Mouse (Mus musculus) ovary, postnatal 14 days (tissue): ENCODE measurements around the gene Ophn1.

Source experiments
- DNase-seq: peaks from one replicate; pipeline ENCODE4 v3.0.0; 2022; ENCODE audit warnings: low spot score

The Ophn1 gene

DNA sequence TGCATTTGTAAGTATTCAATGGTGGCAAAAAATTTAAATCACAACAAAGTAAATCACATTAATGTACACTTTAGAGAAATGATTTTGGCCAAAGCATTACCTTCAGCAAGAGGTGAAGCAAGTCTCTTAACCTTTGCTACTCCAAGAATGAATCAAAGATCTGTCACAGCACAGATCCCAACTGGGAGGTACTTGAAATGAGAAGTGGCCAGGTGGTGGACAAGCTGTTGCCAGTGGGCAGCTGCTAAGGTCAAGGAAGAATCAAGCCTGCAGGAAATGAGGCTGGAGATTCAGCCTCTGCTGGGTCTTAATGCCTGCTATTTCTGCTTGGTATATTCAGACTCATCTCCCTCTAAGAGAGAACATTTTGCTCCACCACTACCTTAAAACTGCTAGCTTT is 87.0 kb downstream of the Ophn1 start:
- DNase-seq: no peak

DNA sequence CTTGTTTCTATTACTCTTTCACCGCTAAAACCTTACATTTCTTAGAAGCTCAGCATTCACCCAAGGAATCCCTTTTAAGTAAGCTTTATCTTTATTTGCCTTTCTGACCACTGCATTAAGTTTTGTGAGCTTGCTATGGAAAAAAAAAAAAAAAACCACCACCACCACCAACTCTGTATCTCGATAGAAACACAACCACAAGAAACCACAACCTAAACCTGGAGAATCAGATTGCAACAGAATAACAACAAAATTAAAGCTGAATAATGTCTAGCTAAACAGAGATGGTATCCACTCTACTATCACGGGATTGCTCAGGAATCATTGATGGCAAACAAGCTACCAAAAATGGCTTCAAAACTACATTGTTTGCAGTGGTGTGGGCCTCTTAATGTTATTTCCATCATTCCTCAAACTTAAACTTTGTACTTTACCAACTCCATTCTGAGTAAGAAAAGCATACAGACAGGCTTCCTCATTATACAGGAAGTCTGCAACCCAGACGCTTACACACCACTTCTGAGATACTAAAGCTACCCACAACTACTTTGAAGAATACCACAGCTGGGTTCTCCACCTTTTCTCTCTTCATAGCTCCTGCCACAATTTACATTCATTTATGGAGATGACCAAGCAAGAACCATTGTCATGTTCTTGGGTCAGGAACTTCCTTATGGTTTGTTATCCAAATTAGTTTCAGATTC is 116.4 kb downstream of the Ophn1 start:
- DNase-seq: no peak

DNA sequence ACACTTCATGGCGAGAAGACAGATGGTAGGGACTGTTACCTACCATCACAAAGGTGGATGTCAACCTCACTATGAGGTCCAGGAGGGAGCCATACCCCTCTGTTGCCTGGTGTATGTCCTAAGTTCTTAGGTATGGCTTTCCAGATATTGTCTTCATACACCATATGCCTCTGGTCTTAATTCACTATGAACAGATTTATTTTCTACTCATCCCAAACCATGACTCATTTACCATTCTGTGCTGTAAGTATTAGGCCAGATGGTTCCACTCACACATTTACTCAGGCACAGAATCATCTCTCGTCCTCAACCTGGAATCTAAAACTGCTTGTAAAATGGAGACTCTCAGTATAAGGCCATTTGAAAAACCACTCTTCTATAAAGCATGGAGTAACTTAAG is 135.7 kb downstream of the Ophn1 start:
- DNase-seq: no peak

DNA sequence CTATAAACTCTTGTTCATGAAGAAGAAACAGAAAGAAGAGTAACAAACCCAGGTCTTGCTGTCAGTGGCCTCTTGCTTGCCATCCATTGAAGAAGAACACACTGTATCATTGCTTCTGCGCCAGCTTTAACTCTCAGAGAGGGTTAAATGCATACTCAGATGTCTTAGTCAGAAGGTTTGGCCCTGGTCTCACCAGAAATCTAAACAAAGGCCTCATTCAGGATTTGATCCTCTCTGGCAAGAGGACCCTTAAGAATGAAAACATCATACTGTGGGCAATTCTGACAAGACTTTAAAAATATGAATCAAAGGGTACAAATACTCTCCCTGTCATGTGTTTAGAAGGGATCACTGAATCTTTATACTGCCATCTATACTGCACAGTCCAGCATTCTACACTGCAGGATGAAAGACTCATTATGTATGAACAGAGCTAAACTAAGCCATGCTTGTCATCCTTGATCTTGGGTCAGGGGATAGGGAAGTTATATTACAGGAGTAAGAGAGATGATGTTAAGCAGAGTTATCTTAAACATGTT is 139.5 kb downstream of the Ophn1 start:
- no peak for DNase-seq

DNA sequence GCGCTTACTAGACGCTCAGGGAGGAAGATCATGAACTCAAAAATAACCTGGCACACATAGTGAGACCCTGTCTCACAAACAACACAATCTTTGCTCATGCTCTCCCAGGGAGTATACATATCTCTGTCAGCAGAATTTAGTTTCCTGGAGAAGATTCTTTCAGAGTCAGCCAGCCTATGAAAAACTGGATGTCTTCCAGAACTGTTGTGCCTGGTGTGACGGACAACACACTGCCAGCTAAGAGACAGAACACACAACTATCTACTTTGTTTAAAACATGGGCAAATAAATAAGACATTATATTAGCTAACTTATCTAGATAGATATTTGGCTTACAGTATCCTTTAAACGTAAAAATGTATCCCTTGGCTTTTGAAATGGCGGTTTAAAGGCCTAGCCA is 154.1 kb downstream of the Ophn1 start:
- DNase-seq: no peak

DNA sequence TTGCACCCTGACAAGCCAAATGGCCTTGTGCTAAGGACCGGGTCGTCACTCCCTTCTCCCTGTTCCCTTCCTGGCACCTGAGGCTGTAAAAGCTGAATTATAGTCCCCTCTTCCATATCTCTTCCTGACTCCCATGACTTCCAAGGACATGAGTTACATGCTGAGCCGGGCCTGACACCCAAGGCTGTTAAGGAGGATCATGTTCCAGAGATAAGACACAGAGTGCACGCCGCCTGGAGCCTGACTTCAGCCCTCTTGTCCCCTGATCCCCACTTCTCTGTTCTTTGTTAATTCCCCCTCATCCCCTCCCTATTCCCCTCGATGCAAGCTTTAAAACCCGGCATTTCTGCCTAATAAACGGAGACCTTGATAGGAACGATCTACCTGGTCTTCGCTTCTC is 167.8 kb downstream of the Ophn1 start:
- DNase-seq: no peak

DNA sequence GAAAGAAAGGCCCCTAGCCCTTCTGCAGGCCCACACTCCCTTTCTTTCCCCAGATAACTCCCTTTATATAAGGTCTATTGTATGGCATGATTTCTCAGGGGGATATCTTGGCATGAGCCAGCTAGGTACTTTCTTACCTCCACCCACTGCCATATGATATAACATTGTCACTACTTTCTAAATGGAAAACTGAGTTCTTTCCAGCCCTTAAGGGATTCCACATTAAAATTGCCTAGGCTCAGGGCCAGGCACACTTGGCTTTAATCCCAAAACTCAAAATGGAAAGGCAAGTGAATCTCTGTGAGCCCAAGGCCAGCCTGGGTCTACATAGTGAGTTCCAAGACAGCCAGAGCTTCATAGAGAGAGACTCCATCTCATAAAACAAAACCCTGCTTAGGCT is 183.1 kb downstream of the Ophn1 start:
- DNase-seq: no peak

DNA sequence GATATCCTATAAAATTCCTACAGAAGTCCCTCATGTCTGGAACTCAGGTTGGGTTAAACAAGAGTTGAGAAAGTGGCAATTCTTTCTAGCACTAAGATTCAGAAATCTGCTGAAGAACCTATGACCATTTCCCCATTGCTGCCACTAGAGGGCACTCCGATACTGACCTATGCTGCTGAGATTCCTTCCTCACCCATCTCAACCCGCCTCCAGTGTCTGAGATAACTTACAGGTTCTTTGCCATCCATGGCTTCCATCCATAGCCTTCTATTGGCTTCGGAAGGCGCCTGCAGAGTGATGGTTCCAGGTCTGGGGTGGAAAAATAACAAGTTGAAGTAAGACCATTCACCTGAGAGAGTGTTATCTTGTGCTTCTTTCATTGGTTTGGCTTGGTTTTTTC is 189.2 kb downstream of the Ophn1 start:
- DNase-seq: peak; percentile 33

DNA sequence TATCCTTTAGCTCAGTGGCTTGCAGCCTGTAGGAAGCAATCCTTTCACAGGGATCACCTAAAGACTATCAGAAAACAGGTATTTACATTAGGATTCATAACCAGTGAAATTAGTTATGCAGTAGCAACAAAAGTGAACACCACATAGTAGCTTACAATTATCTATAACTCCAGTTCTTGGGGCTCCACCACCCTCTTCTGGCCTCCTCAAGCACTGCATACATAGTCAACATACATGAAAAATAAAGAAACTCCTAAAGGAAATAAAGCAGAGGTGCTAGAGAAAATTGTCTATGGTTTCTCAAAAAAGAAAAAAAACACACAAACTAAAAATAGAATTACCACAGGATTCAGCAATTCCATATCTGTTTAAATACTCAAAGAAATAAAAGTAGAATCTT is 208.2 kb downstream of the Ophn1 start:
- DNase-seq: no peak

DNA sequence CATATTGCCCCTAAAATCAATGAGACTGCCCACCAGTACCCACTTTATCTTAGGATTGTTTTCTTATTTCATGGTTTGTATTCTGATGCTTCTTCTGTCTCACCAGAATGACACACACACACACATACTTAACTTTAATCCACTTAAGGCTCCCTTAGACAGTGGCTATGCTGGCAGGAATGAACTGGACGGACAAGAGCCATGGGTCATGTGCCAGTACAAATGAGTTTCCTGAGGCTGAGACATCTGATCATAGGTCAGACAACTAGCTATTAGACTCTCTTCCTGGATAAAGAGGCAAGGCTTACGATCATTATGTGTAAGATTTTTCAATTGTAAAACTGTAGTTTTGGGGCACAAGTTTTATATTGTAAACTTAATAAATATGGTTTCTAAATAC is 209.5 kb downstream of the Ophn1 start:
- DNase-seq: no peak

DNA sequence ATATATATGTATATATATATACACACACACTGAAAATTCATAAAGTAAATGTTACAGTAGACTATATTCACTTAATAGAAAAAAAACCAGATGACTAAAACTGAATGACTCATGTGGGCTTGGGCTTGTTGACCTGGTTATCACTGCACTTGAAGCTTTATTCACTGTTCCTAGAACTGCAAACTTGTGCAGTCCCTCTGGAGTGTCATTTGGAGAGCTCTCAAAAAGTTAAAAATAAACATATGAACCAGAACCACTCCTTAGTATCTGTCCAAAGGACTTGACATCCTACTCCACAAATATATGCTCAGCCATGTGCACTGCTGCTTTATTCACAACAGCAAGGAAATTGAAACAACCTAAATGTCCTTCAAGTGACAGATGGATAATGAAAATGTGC is 219.8 kb downstream of the Ophn1 start:
- no peak for DNase-seq

DNA sequence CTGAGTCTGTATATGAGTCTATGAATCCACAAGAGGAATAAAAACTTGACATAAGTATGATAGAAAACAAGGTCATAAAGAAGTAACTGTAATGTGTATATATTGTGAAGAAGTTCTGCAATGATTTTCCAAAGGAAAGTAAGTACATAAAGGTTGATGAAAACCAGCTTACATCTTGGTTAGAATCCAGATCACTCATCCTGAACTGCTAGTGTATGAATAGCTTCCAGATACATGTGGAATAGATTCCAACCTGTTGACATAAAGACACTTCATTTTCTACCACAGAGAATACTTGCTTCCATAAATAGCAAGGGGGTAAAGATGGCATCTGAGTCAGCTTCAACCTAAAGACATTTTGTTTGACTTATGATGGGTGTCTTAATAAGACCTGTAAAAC is 239.4 kb downstream of the Ophn1 start:
- DNase-seq: no peak

DNA sequence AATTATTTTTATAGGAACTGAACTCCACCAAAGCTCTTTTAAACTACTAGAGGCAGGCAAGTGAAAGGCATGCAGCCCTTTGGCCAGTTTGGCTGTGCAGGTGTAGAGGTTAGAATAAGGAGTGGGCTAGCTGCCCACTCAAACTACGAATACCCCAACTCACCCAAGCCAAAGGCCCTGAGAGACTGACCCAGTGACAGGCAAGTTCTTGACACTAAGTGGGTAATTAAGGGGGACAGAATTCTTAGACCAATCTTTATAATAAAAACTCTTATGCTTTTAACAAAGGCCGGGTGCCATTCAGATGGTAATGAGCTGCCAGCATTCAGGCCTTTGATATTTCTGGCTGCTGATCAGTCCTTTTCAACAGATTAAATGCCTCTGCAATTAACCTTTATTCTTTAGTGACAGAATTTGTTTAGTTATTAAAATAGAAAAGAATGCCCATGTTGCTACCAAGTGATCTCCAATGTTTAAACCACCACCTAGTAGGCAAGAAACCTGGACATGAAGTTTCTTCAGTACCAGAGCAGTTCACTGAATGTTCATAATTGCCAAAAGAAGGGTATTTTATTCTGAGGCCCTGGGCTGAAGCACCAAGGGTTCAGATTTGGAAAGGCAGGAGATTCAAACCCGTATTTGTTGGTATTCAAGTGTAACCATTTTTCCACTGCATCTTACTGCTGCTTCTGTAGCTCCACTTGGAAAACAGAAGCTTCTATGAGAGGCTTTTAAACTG is 262.0 kb downstream of the Ophn1 start:
- no peak for DNase-seq

DNA sequence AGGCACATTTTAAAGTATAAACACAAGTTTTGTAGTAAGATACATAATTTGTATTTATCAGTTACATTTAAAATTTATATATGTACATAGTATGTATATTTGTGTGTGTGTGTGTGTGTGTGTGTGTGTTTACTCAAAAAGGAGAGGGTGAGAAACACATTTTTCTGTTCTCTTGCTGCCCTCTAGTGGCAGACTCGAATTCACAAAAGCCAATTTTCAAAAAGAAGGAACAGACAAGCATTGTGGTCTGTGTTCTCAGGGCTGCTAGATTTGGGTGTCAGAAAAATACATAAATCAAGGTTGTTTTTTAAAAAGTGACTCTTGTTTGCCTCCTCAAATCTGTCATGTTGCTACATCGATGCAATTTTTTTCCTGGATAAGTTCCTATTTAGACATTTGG is 272.0 kb downstream of the Ophn1 start:
- peak; percentile 13 for DNase-seq

DNA sequence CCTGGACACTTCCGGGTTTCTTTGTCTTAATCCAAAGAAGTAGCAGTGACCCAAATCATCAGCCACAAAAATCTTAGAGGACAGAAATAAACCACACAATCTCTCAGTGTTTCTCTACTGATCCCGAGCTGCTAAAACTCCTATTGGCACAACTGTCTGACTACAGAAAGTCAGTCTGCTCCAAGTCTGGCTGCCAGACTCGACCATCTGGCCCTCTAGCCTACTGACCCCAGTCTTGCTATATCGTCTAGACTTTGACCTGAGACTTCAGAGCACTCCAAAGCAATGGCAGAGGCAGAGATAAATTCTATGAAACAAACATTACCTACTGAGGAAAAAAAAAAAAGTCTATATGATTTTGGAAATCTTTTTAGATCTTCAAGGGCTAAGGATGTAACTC is 273.4 kb downstream of the Ophn1 start:
- no peak for DNase-seq

DNA sequence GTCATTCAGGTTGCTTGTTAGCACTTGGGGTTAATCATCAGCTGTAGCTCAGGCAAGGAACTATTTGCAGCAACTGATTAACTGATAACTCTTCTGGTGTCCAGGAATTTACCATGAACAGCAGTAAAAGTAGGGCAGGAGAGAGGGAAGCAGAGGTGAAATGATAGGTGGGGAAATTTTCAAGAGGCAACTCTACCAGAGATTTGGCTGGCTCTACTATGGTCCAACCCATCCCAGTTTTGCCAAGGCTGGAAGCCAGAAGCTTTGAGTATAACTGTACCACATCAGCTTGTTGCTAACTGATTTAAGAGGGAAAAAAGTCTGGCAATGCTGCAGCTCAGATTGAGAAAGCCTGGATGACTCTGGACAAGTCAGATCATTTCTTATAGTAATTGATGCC is 316.6 kb downstream of the Ophn1 start:
- DNase-seq: no peak

DNA sequence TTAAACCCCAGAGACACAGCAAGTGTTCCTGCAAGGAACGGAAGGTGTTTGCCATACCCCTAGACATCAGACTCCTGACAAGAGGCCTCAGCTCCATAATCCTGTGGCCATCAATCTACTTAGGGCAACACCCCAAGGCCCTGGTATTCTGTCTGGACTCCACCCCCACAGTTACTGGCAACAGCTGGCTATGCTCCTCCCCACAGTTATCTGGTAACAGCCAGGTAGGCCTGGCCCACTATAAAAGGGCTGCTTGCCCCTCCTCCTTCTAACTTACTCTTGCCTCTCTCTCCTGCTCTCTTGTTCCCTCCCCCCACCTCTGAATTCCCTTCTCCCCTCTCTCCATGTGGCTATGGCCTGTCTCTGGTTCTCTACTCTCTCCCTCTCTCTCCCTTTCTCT is 344.4 kb downstream of the Ophn1 start:
- DNase-seq: no peak

DNA sequence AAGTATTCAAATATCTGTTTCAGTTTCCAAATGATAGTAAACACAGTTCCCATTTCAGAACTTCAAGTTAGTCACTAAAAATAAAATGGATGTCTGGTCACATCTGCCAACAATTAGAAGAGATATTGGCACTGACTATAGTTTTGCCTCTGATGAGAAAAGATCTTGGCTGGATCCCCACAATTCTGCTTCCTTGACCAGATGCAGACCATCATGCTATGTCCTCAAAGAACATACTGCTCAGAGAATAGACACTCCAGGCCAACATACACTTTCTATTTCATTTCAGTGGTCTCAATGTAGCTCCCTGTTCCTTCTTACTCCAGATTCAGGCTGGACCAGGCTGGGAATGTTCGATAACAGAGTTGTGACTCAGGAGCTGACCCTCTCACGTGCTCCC is 375.5 kb downstream of the Ophn1 start:
- no peak for DNase-seq

DNA sequence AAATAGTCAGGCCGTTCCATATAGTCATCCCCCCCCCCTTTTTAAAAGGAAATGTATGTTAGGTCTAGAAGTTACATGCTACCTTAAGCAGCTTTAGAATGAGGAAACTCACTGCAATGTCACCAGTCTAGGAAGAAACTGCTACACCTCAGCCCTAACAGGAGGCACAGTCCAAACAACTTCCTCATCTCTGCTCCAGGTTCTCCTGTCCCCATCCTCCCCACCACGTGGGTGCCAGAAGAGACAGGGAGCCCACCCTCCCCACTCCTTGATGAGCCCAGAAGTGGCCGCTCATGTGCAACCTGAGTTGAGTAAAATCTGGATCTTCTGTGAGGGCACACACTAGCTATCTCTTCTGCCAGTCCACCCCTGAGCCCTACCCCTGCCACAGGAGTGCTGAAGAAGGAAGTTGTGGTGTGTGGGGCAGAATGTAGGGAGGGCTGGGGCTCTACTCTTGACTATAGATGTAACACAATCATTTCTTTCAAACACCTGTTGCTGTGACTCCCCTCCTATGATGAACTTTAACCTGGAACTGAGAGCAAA is 376.4 kb downstream of the Ophn1 start:
- DNase-seq: no peak
